Mouse (Mus musculus) induced T-regulatory cell, adult 2 months (primary cell): ENCODE measurements around the gene Ier2.

Experiments
- DNase-seq: peaks from one replicate; pipeline ENCODE4 v3.0.0-alpha.2; 2012; ENCODE audit warnings: low read depth

Gene Ier2

DNA sequence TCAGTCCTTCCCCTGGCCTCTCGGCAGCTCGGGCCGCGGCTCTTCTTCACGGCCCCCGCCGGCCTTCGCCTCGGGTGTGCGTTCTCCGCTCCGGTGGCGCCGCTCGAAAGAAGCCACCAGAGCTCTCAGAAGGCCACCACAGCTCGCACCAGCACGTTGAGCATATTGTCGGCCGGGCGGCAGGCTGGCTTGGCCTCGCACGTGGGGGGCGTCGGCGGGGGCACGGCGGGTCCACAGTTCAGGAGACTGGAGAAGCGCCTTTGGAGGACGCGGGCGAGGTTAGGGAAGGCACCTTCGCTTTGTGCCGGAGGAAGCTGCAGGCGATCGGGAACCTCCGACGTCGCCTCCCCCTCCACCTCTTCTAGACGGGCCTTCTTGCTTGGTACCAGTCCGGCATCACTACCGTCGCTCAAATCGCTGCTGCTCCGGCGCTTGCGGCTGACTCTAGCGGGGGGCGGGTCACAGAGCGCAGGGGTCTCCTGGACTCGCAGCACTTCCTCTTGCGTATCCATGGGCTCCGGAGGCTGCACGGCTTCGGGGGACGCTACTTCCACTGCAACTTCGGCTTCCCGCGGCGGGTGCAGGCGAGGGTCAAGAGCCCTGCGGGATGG, 586 bp downstream of the Ier2 start:
- DNase-seq = peak; percentile 75

DNA sequence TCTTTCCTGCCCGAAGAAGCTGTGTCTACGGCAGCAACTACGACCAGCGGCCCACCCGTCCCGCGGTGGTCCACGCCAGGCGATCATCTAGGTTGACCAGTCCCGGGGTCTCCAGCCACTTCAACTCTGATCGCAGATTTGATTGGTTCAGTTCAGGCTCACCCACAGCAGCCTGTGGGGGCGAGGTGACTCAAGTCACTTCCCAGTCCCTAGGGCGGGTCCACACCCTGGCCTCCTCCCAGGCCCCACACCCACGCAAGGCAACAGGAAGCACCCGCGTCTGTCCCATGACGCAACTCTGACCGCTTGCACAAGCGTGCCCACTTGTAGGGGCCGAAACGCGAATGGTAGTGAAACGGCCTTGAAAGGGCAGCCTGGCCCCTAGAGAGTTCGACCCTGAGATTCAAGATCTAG, 1.2 kb downstream of the Ier2 start:
- peak; percentile 90 for DNase-seq

DNA sequence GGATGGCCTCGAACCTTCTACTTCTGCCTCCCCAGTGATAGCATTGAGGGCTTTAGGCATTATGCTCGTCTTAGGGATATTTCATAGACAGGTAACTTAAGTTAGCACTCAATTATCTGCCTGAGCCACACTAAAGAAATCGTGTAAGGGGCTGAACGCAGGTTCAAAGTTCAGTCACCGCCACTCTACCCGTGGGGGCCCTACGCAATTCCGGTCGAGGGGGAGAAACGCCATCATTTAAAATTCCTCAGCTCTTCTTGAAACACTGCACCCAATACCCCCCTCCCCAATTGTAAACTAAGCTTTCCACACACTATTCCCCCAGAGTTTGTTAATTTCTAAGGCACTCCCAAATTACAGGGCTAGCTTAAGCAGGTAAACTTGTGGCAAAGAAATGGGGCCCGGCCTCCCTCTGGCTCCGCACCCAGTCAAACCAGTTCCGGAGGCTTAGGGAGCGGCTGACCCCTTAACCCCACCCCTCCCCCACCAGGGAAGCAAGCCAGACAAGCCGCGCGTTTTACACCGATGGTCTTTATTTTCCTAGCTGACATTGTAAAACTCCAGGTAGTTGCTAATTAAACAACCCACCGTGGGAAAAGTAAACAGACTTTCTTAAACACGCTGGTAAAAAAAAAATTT, 1.7 kb downstream of the Ier2 start:
- DNase-seq = peak; percentile 77

DNA sequence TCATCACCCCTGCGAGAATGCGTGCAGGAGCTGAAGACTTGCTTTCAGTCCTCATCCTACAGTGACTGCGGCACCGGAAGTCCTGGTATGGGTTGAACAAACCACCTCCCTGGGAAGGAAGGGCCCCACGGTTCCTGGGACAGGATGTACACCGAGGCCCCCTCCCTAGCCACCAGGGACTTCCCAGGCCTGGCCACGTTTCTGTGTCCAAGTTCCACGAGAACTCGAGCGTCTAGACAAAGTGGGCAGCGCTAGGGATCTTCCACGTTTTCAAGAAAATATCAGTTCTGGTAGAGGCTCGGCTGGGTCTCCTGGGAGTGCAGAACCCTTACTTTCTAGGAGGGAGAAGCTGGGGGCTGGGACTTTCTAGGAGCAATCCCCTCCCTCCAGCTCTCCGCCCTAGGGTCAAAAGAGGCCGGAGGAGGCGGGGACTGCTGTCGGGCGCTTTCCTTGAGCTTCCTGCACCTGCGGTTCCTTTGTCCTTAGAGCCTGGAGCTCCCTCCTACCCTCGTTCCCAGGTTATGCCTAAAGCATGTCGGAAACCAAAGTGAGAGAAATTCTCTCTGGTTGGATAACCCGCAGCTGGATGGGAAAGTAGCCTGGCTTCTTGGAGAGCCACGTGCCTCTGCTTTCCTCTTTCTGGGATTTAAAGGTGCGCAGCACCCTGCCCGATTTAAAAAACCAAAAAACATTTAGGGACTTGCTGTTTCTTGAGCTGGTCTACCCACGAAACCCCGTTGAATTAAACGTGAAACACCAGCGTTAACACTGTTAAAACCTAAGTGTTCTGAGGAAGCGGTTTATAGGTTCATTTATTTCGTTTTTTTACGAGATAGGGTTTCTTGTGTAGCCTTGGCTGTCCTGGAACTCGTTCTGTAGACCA, 2.5 kb downstream of the Ier2 start:
- DNase-seq = peak; percentile 93

DNA sequence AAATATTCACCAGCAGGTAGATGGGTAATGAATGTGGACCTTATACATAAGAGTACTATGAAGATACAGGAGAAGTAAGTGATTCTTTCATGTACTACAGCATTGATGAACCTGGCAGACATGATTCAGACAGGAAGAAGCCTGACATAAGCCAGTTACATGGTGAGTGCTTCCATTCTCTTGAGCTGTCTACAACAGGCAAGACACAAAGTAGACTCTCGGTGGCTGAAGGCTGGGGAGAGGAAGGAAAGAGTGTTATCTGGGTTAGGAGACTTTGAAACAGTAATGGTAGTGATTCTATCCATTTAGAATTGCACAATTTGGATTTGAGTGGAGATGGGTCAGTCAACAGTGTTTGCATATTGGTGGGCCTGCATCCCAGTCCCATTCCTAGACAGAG, 3.7 kb downstream of the Ier2 start:
- DNase-seq = peak; percentile 58

DNA sequence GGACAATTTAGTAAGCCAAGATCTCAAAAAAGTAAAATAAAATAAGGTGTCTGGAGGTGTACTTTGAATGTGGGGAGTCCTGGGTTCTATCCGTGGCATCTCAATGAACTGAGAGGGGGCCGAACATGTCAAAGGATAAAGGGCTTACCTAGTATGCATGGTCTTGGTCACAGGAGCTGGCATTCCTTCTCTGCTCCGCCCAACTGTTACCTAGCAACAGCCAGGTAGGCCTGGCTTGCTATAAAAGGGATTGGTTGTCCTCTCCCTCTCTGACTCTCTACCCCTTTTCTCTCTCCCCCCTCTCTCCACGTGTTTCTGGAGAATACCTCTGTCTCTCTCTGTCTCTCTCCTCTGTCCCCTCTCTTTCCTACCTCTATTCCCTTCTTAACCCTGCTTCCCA, 5.0 kb downstream of the Ier2 start:
- peak; percentile 35 for DNase-seq

DNA sequence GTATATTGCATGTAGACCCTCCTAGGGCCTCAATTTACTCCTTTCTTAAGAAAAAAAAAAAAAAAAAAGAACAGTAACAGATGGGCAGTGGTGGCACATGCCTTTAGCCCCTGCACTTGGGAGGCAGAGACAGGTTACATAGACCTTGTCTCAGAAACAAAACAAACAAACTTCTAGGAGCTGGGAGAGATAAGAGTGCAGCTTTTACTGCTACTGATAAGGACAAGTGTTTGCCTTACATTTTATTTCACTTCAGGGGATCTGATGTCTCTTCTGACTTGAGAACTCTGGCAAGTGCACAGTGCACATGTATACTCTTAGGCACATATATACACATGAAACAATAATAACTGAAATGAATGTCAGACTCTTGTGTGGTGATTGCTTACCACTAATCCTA, 5.4 kb downstream of the Ier2 start:
- DNase-seq = no peak

DNA sequence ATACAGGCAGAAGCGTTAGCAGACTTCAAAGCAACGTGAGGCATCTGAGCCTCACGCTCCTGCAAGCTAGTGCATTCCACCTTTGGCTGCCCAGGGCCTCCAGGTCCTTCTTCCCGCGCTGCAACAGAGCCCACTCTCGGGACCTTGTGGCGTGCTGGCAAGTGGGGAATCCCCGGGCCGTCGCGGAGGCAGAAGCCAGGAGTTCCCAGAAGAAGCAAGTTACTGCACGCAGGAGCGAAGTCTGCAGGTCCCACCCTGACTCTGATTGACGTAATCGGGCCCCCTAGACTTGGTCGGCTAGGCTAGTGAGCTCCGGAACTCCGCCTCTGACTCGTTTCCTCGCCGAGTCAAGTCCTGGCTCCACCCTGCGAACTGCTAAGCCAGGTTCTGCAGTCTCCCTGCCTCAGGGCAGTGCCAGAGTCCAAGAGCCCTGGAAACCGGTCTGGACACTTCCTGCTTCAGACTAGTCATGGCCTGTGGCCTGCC, 6.0 kb downstream of the Ier2 start:
- DNase-seq = peak; percentile 88

DNA sequence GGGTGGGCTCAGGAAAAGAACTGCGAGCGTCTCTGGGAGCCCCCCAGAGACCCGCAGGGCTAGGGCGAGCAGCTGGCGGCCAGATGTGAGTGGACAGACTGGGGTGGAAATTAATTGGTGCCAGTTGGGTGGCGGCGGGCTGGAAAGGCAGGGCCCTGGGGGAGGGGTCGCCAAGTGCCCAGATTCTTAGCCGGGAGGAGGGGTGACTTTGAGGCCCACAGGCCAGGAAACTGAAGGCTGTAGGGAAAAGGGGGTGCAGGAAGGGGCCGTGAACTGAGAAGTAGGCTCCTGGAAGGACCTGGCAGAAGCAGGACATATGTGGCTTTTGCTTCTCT, 6.5 kb downstream of the Ier2 start:
- peak; percentile 32 for DNase-seq

DNA sequence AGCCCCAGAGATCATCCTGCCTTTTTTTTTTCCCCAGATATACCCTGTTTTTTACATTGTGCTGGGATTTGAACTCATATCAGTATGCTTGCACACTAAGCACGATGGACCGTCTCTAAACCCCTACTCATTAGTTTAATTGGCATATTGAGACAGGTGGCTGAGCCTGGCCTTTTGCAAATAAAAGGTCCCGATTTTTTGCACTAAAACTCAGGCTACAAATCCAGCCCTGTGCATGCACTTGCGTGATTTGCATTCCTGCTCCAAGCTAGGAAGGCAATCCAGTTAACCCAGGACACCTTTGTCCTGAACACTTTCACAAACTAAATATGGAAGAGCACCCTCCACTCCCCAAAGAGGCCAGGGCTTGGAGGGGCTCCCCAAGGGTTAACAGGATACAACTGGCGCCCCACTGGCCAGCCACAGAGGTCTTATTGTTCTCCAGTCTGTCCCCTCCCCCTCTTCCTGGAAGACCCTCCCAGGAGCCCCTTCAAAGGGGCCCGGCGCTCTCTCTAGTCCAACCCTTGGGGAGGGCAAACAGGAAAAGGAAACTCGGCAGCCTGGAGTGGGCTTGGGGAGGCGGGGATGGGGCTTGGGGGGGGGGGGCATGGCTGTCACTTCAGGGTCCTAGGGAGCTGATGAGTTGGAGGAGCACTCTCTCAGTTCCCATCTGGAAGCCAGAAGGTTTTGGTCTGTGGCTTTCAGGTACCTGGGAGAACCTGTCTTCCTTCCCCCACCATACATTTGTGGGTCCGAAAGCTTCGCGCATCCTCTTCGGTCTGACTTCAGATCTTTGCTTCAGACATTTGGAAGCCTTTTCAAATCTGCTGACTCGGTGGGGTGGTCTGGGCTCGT, 7.1 kb downstream of the Ier2 start:
- peak; percentile 28 for DNase-seq

DNA sequence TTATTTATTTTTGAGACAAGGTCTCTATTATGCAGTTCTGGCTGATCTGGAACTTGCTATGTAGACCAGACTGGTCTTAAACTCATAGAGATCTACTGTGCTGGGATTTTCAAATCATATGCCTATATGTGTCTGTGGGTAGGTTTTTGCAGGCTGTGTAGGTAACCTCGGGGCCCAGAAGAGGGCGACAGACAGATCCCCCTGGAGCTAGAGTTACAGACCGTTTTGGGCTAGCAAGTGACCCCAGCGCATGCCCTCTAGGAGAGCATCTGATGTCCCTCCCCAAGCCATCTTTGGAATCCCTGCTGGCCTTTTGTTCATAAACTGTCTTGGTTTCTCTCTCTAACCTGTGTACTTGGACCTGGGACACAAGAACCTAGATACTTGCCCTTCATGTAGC, 8.1 kb downstream of the Ier2 start:
- peak; percentile 61 for DNase-seq

DNA sequence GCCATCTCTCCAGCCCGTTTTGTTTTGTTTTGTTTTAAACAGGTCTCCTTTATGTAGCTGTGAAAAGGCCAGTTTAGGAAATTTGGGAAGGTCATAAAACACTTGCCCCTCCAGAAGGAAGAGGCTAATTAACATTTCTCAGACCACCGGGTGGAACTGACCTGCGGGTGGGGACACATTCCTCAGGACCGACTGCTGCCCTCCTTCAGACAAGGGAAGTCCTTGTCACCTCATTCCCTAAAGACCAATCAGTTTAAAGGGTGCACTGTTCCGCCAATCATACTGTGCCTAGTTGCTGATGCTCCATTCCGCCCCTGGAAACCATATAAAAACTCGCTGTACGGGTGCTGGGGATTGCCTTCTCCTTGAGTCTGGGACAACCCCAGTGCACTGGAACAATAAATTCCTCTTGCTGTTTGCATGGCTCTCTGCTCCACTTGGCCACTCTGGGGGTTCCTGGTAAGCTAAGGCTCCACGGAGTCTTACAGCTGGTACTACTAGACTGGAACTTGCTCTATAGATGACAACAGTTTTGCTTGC, 9.5 kb downstream of the Ier2 start:
- no peak for DNase-seq

DNA sequence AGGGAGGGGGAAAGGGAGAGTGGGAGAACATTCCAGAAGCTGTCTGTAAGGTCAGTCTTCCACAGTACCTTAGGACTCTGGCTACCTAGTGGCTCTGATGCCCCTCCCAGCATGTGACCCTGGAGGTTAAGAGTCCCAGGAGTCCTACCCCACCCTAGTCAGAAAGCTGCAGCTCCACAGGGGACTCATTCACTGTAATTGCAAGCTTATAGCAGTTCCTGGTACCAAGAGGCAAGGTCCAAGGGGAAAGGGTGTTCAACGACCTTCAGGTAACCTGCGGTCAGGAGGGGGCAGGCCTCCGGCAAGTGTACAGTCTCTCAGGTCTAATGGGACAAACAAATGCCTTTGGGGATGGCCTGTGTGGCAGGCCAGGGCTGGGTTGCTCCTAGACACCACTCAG, 12.4 kb downstream of the Ier2 start:
- no peak for DNase-seq

DNA sequence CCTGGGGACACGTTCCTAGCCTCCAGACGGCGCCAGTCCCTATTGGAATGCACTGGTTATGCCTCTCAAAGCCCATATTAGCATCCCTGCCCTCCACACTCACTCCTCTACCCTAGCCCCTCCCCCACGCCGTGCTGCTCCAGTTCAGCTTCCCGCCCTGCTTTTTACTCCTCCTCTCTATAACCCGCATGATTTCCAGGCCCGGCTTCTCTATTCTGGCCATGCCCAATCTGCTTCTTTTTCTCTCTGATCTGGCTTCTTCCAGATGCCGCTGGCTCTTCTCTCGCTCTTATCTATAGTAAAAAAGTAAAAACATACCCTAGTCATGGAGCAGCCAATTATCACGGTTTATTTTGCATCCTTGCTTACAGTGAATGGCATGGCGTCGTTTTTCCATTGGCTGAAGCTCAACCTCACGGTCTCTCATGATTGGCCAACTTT, 15.2 kb downstream of the Ier2 start:
- DNase-seq = no peak

DNA sequence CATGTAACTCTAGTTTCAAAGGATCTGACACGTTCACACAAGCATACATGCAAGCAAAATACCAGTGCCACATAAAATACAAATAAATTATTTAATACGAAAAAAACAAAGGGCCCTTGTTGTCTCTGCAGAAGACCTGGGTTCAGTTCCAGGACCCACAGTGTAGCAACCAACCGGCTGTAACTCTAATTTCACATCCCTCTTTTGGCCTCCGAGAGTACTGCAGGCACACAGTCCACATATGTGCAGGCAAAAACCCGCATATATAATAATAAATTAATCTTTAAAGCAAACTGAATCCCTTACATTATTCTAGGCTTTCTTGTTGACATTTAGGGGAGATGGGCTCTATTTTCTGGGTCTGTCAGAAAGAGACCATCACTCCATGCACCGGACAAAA, 15.9 kb downstream of the Ier2 start:
- no peak for DNase-seq

DNA sequence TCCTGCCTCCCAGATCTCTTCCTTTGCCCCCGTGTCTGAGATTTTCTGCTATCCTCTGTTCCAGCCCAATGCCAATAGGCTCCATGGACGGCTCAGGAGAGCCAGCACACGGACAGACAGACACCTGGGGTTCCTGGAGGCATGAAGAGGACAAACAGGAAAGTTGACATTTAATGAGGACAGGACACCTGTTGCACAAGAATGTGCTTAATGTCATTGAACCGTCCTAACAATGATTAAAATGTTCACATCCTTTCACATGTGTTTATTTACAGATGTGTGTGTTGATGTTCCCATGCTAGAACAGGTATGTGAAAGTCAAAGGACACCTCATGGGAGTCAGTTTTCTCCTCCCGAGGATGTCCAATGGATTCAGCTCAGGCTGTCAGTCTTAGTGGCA, 19.6 kb downstream of the Ier2 start:
- DNase-seq = no peak

DNA sequence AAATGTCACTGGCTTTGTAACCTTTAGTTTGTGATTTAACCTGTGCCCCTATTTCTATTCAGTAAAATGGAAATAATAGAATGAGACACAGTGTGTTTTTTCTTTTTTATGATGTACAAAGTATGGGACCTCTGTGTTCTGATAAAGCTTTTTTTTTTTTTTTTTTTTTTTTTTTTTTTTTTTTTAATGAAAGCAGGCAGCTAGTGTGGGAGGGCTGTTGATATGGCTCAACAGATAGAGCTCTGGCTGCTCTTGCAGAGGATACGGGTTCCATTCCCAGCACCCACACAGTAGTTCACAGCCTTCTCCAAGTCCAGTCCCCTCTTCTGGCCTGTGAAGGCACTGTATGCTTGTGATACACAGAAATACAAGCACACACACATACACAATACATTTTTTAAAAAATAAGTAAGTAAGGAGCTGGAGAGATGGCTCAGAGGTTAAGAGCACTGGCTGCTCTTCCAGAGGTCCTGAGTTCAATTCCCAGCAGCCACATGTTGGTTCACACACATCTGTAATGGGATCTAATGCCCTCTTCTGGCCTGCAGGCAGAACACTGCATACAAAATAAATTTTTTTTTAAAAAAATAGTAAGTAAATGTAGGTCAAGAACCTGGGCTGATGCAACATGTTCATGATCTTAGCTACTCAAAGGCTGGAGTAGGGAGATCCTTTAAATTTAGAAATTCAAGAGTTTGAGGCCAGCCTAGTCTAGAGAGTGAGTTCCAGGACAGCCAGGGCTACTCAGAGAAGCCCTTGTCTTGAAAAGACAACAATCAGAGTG, 20.9 kb downstream of the Ier2 start:
- DNase-seq = no peak

DNA sequence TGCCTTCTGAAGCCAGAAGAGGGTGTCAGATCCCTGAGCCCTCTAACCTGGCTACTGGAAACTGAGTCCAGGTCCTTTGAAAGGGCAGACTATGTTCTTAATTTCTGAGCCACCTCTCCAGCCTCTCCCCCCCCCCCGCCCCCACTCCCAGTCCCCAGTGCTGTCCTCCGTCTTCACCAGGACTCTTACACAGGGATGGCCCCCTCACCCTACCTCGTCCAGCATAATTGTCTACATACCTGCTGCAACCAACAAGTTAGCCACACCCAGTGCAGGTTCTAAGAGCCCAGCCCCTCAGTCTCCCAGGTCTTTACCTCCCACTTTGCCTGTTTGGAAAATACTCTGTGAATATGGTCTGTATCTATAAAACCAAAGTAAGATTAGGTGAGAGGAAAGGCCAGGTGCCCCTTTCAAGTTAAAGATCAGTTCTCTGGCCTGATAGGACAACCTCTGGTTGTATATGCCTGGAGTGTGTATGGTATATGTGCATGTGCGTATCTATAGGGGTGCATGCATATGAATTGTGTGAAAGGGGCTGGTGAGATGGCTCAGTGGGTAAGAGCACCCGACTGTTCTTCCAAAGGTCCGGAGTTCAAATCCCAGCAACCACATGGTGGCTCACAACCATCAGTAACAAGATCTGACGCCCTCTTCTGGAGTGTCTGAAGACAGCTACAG, 21.9 kb downstream of the Ier2 start:
- peak; percentile 32 for DNase-seq

DNA sequence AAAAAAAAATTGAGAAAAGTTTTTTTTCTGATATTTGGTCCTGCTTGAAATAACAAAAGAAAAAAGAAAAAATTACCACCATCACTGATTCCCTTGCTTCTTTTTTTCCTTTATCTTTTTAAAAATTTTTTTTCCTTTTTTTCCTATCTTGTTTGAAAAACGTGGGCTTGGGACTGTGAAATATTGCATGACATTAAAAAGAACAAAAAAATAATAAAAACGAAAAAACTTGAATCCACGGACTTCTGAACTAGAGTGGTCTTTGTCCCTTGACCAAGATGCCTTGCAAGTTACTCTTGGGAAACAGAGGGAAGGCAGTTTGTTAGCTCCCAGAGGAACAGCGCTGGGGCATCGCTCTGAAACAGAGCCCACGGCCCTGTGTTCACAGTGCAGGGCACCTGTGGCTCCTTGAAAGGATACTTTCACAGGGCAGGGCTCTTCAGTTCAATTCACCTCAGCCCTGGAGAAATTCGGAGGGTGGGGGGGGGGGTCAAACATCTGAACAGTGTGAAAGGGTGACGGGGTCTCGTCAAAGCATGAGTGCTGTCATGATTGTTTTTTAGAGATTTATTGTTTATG, 22.6 kb downstream of the Ier2 start:
- no peak for DNase-seq
